Mouse (Mus musculus) lung, embryonic 16.5 days (tissue): Measurements from ENCODE around the gene Kazn. TPM values are rescaled to one million over a fixed set of nuclear protein-coding genes. Genes with fewer than 3 reads are reported as not detected.

ENCODE experiments used
- ATAC-seq: fragments of 200-750 bp; cut with Nextera tagmentation; 2 replicates; pipeline ENCODE4 v1.8.0; 2017; ENCODE audit warnings: low read depth, mild to moderate bottlenecking, moderate library complexity
- H3K27ac ChIP-seq: fragments of 300-500 bp; sonication (generic); 2 replicates; pipeline ENCODE4 v1.5.1; 2014; ENCODE audit warnings: mild to moderate bottlenecking, control low read depth, low read length
- H3K27me3 ChIP-seq: fragments of 300-500 bp; sonication (generic); 2 replicates; pipeline ENCODE4 v1.6.1; 2014; ENCODE audit warnings: low read depth, low read length, mixed read lengths; ENCODE audit not compliant: control insufficient read depth, insufficient read depth
- H3K36me3 ChIP-seq: fragments of 300-500 bp; sonication (generic); 2 replicates; pipeline ENCODE4 v1.6.1; 2014; ENCODE audit warnings: low read length; ENCODE audit not compliant: control insufficient read depth, insufficient read depth
- H3K4me1 ChIP-seq: fragments of 300-500 bp; sonication (generic); replicated peaks from 2 replicates; pipeline ENCODE4 v1.6.1; 2014; ENCODE audit warnings: low read length, mixed read lengths; ENCODE audit not compliant: control insufficient read depth, insufficient read depth
- H3K4me2 ChIP-seq: fragments of 300-500 bp; sonication (generic); 2 replicates; pipeline ENCODE4 v1.6.1; 2014; ENCODE audit warnings: low read depth, low read length, control low read depth
- H3K4me3 ChIP-seq: fragments of 300-500 bp; sonication (generic); 2 replicates; pipeline ENCODE4 v1.5.1; 2014; ENCODE audit warnings: mild to moderate bottlenecking, low read length, control low read depth
- H3K9ac ChIP-seq: fragments of 300-500 bp; sonication (generic); 2 replicates; pipeline ENCODE4 v1.6.1; 2014; ENCODE audit warnings: low read length, control low read depth
- H3K9me3 ChIP-seq: fragments of 300-500 bp; sonication (generic); 2 replicates; pipeline ENCODE4 v1.6.1; 2016; ENCODE audit warnings: low read length; ENCODE audit not compliant: control insufficient read depth
- WGBS: fragments of 180-500 bp; shearing (Covaris S2); extraction: QIAGEN DNeasy Blood & Tissue Kit; methylation state at CpG from one replicate; pipeline ENCODE4 v1.1.7; 2014; 5-methylcytosine and 5-hydroxymethylcytosine counted together
- polyA plus RNA-seq: library from polyadenylated mRNA; unstranded; fragments of >200 nt; fragmentation: Nextera tagmentation; extraction: Ambion mirVana; gene quantifications from 2 replicates; pipeline ENCODE4 v1.2.1, GENCODE M21; 2015

The Kazn gene
- polyA plus RNA-seq, 1 experiment from 2014 or later: 11.4 TPM

DNA sequence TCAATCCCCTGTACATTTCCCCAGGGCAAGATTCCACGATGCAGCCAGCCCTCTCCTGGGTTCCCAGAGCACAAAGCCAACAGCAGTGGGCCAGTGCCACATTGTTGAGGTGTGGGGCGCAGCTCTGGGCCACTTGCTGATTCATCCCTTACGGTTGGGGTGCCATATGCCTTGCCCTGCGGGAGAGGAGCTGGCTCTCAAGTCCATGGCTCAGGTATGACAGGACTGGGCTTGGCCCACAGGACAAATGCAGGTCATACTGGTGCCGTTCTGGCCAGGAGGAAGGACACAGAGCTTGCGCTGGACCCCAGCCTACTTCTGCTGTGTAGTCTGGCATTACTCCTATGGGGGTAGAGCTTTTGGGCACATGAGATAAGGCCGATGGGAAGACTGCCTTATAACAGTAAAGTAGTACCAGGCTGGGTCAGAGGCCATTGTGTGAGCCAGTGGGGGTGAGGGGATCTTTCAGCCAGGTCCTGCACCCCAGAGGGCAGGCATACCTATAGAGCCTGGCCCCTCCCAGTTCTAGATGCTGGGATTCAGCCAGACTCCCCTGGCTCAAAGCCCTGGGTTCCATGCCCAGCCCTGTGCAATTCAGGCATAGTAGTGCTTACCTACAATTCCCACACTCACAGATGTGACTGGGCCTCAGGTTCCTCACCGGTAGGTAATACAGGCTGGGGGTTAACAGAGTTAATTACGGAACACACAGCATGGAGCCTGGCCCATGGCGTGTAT lies 102.3 kb downstream of the Kazn start:
- WGBS: 87% methylated on average over 10 of the region's 10 CpGs
- ATAC-seq: no peak
- H3K9me3 ChIP-seq: no peaks in the 10 kb centered on the region

DNA sequence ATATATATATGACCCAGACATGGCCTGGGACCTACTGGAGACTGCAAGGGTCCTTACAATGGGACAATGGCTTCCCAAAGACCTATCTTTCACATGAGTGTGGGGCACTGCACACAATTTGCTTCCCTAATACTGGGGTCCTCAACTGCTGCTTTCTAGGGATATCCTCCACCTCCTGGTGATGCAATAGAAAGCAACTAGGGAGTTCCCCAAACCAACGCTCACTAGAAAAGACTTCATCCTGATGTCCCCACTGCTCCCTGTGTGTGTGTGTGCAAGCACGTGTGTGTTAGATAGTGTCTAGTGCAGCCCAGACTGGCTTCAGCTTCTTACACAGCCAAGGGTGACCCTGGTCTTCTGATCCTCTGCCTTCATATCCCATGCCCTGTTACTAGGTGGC lies 103.7 kb downstream of the Kazn start:
- H3K4me1 ChIP-seq: no peaks in the 10 kb centered on the region
- H3K27me3 ChIP-seq: no peaks in the 10 kb centered on the region
- no peak for ATAC-seq
- 83% methylated on average over 2 of the region's 2 CpGs for WGBS
- no peaks in the 10 kb centered on the region for H3K36me3 ChIP-seq
- H3K9ac ChIP-seq: no peak overlapping the region
- no peak overlapping the region for H3K4me3 ChIP-seq
- H3K9me3 ChIP-seq: no peaks in the 10 kb centered on the region
- H3K27ac ChIP-seq: no peak overlapping the region
- H3K4me2 ChIP-seq: no peak overlapping the region

More for the DNA sequence above, 102.3 kb downstream of the Kazn start:
- H3K27ac ChIP-seq: no peak overlapping the region
- no peak overlapping the region for H3K9ac ChIP-seq
- no peak overlapping the region for H3K4me3 ChIP-seq
- no peaks in the 10 kb centered on the region for H3K27me3 ChIP-seq
- H3K4me1 ChIP-seq: no peaks in the 10 kb centered on the region
- no peak overlapping the region for H3K4me2 ChIP-seq
- no peaks in the 10 kb centered on the region for H3K36me3 ChIP-seq

DNA sequence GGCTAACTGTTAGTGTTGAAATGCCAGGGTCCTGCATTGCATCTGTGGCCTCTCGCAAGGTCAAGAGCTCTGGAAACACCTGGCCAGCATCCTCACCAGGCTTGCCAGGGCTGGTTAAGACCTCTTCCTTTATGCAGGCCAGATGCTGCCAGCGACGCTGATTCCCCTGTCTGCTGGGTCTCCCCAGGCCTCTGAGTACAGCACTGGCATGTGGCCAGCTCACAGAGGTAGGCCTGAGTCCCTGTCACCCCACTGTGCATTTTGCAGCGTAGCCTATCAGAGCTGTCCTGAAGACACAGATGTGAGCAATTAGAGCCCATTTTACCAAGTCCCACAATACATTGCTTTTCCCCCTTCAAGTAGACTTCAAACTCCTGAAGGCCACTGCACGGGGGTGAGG lies 109.0 kb downstream of the Kazn start:
- H3K4me3 ChIP-seq: no peak overlapping the region
- no peaks in the 10 kb centered on the region for H3K27me3 ChIP-seq
- no peaks in the 10 kb centered on the region for H3K4me1 ChIP-seq
- H3K9ac ChIP-seq: no peak overlapping the region
- H3K9me3 ChIP-seq: no peaks in the 10 kb centered on the region
- ATAC-seq: no peak
- H3K36me3 ChIP-seq: no peaks in the 10 kb centered on the region
- H3K4me2 ChIP-seq: no peak overlapping the region
- WGBS: 58% methylated on average over 5 of the region's 5 CpGs
- no peak overlapping the region for H3K27ac ChIP-seq

DNA sequence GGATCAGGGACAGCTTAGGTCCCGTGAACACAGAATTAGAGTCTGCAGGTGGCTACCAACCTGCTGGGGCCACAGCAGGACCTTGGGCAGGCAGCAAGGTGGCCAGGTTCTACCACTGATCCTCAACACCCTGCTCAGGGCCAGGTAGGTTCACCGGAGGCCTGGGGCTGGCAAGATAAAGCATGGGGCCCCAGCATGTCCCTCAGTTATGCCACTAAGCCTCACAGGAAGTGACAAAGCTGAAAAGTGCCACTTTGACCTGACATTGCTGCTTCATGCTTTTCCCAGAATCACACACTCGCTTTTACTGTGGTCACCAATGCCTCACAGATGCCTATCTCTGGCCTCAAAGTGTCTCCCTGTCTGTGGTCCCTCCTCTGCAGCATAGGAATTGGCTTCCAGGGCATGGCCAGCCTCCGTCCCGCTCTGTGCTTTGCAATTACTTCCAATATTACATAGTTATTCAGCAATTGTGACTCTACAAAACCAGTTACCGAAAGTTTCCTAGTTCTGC lies 111.9 kb downstream of the Kazn start:
- WGBS: 81% methylated on average over 6 of the region's 6 CpGs
- Histone ChIP-seq H3K9ac (no peak overlapping the region), H3K27me3 (no peaks in the 10 kb centered on the region), H3K4me2 (no peak overlapping the region), H3K9me3 (no peaks in the 10 kb centered on the region), H3K4me3 (no peak overlapping the region), H3K27ac (no peak overlapping the region), H3K4me1 (no peaks in the 10 kb centered on the region), H3K36me3 (no peaks in the 10 kb centered on the region)
- no peak for ATAC-seq

DNA sequence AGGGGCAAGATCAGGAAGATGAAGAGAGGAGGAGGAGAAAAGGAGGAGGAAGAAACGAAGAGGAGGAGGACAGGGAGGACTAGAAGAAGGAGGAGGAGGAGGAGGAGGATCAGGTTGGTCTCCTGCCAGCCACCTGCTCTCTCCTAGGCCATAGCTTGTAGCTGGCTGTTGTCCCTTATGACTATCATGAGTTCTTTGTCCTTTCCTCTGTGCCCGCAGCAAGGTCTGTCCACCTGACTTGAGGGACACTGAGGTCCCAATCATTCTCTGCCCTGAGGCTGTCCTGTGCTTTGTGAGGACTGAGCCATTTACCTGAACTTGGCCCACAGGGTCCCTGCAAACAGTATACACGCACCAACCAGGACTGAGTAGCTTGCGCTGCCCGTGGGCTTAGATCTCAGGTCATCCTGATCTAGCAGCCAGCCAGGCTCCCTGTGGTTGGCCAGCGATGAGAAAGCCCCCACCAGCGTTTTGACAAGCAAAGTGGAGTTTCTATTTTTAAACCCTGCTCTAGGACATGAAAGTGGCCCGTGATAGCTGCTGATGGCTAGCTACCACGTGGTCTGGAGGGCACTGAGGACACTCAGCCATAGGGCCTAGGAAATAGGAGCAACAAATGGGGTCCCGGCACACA lies 112.4 kb downstream of the Kazn start:
- WGBS: 49% methylated on average over 10 of the region's 10 CpGs
- H3K36me3 ChIP-seq: no peaks in the 10 kb centered on the region
- H3K9me3 ChIP-seq: no peaks in the 10 kb centered on the region
- no peak overlapping the region for H3K4me3 ChIP-seq
- no peaks in the 10 kb centered on the region for H3K4me1 ChIP-seq
- no peak overlapping the region for H3K27ac ChIP-seq
- no peaks in the 10 kb centered on the region for H3K27me3 ChIP-seq
- no peak overlapping the region for H3K4me2 ChIP-seq
- H3K9ac ChIP-seq: no peak overlapping the region
- 0 out of 2 replicates have a peak, but pooled peaks have one; percentile 7 for ATAC-seq

DNA sequence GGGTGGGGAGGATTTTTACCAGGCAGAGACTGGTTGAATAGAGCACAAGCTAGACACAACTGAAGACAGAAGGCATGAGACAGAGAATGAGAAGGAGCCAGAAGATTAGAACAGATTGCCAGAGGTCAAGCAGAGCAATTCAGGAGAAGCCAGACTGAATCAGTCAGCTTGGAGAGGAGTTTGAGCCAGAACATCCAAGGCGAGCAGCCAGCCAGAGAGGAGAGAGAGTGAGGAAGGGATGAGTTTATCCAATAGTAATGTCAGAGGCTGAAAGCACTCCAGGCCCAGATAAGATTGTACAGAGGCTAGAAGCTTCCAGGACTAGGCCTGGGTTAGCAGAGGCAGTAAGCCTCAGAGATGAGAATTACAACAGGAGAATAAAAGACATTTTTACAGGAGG lies 118.0 kb downstream of the Kazn start:
- no peak for ATAC-seq
- H3K27ac ChIP-seq: no peak overlapping the region
- 14% methylated on average over 1 of the region's 1 CpGs for WGBS
- no peak overlapping the region for H3K4me2 ChIP-seq
- no peaks in the 10 kb centered on the region for H3K4me1 ChIP-seq
- no peak overlapping the region for H3K4me3 ChIP-seq
- no peaks in the 10 kb centered on the region for H3K9me3 ChIP-seq
- H3K36me3 ChIP-seq: no peaks in the 10 kb centered on the region
- H3K27me3 ChIP-seq: no peaks in the 10 kb centered on the region
- no peak overlapping the region for H3K9ac ChIP-seq

DNA sequence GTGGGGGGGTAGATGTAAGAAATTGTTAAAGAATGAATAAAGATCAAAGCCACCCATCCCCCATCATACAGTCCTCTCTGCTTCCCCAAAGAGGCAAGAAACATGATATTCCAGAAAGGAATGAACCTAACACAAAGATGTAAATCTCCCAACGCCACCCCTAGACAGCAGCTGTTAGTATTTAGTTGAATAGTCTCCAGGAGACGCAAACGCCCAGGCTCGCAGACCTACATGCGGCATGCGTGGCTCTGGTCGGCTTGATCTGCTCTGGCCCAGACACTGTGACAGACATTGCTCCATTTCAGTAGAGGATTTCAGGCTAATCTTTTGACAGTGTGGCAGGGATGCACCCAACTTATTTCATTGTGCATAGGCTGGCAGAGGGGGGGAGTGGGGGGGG lies 120.7 kb downstream of the Kazn start:
- H3K4me2 ChIP-seq: no peak overlapping the region
- 40% methylated on average over 7 of the region's 7 CpGs for WGBS
- ATAC-seq: no peak
- no peak overlapping the region for H3K4me3 ChIP-seq
- no peaks in the 10 kb centered on the region for H3K27me3 ChIP-seq
- no peaks in the 10 kb centered on the region for H3K9me3 ChIP-seq
- H3K27ac ChIP-seq: no peak overlapping the region
- H3K36me3 ChIP-seq: no peaks in the 10 kb centered on the region
- H3K4me1 ChIP-seq: no peaks in the 10 kb centered on the region
- H3K9ac ChIP-seq: no peak overlapping the region

DNA sequence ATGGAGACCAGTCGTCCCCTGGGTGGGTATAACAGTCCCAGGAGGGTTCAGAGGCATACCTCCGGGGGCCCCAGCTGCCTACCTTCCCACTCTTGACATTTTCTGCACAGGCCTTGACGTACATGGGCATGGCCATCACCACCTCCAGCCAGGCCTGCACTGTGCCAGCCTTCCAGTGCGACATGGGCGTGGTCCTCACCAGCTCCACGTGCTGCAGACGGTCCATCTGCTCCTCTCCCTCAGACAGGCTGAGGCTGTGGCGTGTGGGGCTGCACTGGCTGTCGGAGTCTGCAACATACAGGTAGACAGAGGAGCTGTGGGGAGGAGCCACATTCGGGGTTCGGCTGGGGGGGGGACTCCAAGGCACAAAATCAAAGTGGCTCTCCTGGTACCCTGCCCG lies 121.2 kb downstream of the Kazn start:
- no peak for ATAC-seq
- Histone ChIP-seq H3K27ac (no peak overlapping the region), H3K9me3 (no peaks in the 10 kb centered on the region), H3K9ac (no peak overlapping the region), H3K27me3 (no peaks in the 10 kb centered on the region), H3K4me1 (no peaks in the 10 kb centered on the region), H3K4me2 (no peak overlapping the region), H3K4me3 (no peak overlapping the region), H3K36me3 (no peaks in the 10 kb centered on the region)
- WGBS: 85% methylated on average over 12 of the region's 12 CpGs

DNA sequence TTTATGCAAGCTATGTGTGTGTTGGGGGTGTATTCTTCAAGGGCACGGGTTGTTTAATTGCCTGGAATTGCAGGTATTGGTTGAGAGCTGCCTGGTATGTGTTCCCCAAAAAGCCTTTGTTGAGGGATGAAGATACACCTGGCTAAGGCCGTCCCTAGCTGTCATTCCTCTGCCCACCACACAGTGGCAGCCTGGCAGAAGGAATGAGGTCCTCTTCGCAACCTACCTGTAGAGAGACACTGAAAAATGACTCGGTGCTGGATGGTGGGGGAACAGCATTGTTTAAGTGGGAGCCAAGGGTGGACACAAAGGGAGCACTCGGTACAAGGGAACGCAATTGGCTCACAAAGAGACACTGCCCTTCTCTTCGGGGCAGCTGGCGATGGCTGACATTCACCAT lies 125.9 kb downstream of the Kazn start:
- no peak overlapping the region for H3K4me2 ChIP-seq
- 23% methylated on average over 8 of the region's 8 CpGs for WGBS
- ATAC-seq: 0 out of 2 replicates have a peak, but pooled peaks have one; percentile 41
- no peak overlapping the region for H3K4me3 ChIP-seq
- no peaks in the 10 kb centered on the region for H3K9me3 ChIP-seq
- no peaks in the 10 kb centered on the region for H3K27me3 ChIP-seq
- H3K27ac ChIP-seq: no peak overlapping the region
- no peaks in the 10 kb centered on the region for H3K36me3 ChIP-seq
- no peaks in the 10 kb centered on the region for H3K4me1 ChIP-seq
- H3K9ac ChIP-seq: no peak overlapping the region
